Mouse (Mus musculus) thymus, postnatal 10 days (tissue): ENCODE measurements around the gene Shbg.

Source experiments
- DNase-seq, 2 experiments: peaks; one replicate each; pipeline ENCODE4 v3.0.0; 2021; ENCODE audit warnings: low spot score in 2 of 2

Gene Shbg

DNA sequence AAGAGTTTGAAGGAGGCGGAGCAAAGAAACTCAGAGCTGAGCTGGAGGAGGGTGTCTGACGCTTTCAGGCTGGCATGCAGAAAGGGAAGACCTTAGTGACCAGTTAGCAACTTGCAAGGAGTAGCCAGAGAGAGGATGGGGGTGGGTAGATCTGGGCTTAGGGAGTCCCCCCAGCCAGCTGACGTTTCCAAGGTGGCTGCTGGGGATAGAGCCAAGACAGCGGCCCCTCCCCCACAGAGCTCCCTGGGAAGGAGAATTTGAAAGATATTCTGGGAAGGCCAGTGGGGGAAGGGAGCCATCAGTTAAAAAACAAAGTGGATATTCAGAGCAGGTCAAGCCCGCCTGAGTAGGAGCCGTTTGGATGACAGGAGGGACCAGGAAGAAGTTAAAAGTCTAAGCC lies 17.6 kb downstream of the Shbg start:
- no peak for DNase-seq

DNA sequence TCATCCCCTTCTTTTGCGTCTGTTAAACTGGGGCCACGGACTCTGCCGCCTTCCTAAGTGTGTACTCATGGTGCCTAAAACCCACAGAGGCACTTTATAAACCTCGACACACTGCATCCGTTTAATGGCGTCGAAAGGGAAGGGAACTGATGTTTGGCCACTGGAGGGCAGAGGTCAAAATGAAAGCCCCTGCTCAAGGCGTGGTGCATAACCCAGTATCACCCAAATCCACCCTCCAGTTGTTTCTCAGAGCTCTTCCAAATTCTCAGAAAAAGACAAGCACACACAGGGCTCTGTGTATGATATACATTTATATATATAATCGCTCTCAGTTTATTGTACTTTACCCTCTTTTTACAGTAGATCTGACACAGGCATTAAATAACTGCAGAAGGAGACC lies 18.3 kb downstream of the Shbg start:
- DNase-seq = no peak

DNA sequence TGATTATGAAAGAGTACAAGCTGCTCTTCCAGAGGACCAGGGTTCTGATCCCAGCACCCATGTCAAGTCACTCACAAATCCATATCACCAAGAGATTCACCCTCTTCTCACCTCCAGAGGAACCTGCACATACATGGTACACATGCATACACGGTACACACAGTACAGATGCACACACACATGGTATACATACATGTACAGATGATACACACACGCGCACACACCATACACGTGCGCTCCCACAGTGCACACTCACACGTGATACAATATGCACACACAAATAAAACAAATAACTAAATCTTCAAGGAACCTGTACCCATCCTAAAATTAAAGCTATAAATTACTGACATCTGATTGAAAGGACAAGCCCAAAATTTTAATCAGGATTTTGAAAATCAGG lies 22.9 kb downstream of the Shbg start:
- DNase-seq = no peak

DNA sequence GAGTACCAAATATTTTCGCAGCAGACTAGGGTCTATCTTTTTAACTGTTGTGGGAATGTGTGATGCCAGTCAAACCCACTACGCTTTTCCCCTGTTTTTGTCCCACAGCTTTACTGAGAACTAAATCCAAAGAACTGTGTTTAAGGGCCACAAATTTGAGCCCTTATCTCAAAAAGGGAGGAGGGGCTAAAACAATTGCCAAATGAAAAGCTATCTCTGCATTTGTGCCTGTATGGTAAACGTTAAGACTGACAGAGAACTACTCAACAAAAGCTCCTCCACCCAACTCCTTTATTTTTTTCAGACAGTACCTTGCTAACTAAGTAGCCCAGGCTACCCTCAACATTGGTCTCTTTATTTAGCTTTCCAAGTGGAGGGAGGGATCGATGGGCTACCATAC lies 24.9 kb downstream of the Shbg start:
- no peak for DNase-seq

DNA sequence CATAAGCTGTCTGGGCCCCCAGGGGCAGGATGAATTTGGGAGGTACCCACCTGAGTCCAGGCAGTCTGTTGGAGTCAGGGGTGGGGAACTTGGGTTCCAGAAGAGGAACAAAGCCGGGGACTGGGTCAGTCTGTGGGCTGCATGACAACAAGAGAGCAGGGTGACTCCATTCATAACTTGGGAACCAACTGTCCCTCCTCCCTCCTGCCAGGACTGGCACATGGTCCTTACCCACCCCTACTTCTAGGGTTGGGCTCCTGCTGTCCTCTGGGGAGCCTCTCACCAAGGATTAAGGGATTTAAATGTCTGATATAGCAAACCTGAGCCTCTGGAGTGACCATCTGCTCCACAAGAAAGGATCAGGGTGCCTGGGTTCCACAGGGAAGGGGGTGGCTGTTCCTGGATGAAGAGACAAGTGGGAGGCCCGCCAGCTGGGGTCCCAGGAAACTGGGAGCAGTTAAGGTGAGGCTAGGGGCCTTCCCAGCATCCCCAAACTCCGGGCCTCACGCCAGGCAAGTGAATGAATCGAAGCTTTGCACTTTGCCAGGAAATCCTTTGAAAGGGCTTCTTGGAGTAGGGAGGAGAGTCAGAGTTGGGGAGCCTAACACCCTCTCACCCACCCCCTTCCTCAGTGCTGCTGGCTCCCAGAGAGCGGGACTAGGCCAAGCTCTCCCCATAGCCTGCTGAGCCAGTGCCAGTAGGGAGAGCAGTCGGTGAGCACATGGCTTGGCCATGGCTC lies 25.6 kb downstream of the Shbg start:
- no peak for DNase-seq

DNA sequence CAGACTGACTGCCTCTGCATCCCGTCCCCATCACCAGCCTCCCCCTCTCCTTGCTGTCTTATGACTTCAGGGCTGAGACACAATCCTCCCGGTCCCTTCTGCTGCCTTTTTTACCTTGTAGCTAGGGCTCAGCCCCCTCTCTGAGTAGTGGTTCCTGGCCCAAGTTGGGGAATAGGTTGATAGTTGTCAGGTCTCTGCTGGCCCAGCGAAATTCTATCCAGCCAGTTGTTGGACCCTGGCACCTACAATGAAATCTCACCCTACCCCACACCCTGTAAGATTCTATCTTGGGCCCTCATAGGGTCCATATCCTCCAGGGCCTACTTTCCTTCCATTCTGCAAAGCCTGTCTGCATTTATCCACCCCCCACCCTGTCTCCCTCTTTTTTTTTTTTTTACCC lies 26.3 kb downstream of the Shbg start:
- DNase-seq = no peak

DNA sequence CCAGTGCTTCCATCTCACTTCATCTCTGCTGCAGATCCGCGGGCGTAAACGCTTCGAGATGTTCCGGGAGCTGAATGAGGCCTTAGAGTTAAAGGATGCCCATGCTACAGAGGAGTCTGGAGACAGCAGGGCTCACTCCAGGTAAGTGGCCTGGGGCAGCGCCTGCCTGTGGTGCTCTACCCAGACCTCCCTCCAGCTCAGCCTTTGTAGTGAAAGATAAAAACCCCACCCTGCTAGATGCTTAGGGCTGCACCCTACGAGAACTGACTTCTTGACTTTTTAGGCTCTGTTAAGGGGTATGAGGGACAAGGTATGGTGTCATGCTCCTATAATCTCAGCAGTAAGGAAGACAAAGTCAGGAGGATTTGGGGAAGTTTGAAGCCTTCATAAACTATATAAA lies 27.1 kb downstream of the Shbg start:
- DNase-seq = no peak

DNA sequence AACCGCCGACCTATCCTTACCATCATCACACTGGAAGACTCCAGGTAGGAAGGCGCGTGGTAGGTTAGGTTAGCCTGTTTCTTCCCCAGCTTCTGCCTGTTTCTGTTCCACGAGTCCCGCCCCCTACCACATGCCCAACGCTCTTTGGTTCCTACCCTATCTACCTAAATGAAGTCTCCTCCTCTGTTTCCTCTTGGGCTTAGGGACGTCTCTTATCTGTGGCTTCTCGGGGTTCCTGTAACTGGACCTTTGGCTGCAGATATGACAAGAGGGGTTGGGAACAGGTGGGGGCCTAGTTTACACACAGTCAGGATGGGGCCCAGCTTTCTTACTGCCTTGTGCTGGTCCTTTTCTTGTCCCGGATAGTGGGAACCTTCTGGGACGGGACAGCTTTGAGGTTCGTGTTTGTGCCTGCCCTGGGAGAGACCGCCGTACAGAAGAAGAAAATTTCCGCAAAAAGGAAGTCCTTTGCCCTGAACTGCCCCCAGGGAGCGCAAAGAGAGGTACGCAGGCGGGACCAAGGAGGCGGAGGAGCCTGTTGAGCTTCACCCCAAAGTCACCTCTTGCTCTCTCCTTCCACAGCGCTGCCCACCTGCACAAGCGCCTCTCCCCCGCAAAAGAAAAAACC lies 28.4 kb downstream of the Shbg start:
- DNase-seq = no peak

DNA sequence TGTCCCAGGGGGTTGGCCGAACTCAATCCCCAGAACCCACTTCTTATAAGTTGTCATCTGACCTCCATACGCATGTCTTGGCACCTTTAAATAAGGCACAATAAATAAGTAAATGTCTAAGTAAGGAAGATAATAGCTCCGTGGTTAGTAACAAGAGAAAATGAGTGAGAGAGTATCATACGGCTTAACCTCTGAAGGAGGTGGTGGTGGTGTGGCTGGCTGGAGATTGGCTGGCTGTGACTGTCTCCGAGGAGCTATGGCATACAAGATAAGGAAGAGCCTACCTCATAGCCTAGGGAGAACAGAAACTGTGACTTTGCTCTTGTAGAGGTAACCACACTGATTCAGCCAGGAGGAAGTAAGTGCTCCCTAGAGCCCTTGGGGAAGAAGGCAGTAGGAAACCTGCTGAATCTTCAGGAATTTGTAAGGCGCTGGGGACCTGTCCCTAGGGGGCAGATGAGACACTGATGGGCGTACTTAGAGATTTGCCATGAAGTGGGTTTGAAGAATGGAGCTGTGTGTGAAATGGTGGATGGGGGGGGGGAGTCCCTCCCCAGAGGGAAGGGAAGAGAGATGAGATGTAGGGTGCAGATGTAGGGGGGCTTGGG lies 31.9 kb downstream of the Shbg start:
- no peak for DNase-seq

DNA sequence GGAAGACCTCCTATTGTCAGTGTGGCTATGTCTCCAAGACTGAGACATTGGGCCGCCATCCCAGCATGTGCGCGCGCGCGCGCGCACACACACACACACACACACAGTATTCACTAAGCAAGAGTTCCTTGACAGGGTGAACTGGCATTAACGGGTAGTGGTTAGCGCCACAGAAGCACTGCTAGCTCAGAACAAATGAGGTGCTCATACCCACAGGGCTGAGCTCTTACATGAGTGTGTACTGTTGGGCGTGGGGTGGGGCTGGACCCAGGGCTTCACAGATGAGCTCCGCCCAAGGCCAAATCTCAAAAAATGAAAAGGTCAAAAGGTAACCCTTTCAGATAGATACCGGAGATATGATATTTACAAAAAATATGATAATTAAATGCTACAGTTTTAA lies 32.8 kb downstream of the Shbg start:
- DNase-seq = no peak

DNA sequence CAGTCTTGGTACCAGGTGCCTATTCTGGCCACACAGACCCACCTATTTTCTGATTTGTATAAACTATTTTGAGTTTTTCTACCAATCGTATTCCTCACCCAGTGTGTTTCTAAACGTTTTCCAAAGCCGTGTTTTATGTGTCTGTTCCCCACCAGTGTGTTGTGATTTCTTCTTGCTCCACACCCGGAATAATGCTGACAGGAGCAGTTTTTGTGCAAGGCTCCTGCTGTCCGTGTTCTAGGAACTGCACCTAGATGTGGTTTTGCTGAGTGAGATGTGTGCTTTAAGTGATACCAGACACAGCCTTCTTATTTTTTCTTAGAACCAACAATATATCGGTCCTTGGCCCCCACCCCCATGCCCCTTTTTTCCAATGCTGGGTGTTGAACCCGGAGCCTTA lies 33.7 kb downstream of the Shbg start:
- DNase-seq = no peak

DNA sequence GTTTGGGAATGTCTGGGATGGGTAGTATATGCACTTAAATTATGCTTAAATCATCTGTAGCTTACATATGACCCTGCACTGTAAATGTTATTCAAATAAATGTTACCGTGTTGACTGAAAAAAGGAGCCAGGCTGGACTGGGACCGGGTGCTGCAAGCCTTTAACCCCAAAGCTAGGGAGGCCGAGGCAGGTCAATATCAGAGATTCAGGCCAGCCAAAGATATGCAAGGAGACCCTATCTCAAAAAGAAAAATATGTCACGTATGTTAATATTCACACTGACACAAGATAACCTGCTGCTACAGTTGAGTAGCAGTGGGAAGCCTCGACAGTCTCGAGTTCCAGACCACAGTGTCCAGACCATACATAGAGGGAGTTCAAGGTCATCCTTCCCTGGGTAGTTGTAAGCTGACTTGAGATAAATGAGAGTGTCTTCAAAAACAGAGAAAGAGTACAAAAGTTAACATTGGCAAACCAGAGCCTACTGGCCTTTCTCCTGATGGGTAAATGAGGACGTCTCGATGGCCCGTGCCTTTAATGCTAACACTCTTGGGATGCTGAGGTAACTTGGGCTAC lies 35.4 kb downstream of the Shbg start:
- DNase-seq = no peak

DNA sequence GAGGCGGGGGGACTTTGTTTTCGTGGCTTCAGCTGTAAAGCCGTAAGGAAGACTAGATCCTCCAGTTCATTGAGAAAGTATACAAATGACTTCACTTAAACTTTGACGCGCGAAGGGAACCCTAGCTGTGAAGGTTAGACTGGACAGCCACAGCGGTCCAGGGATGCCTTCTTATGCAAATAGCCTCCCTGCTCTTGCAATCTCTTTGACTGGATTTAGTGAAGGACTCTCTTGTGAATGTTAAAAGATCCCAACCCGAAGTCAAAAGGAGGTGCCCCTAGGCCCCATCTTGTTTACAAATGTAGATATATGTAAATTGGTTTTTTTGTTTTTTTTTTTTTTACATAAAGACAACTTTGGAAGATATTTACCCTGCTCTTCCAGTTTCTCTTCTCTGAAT lies 35.9 kb downstream of the Shbg start:
- no peak for DNase-seq

DNA sequence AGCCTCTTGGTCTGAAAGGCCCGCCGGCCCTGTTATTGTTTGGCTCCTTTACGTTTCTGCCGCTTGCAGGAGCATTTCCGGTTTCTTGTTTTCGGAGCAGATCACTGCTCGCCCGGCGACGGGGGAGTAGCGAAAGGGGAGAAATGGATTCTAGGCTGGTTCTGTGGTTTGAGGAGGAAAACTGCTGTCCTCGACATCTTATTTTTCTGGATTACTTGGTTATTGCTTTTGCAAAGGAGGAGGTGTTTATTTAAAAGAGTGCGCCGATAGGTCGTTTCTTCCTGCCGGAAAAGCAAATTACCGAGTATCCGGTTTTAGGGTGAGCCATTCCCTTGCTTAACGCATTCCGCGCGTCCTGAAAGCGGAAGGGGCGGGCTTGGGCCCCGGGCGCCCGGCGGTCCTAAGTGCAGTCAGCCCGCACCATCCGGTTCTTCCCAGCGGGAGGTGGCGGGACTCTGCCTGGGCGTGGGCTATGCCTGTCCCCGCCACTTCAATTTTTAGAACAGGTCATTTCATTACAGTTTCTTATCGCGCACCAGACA lies 36.5 kb downstream of the Shbg start:
- DNase-seq = peak; percentile 86

DNA sequence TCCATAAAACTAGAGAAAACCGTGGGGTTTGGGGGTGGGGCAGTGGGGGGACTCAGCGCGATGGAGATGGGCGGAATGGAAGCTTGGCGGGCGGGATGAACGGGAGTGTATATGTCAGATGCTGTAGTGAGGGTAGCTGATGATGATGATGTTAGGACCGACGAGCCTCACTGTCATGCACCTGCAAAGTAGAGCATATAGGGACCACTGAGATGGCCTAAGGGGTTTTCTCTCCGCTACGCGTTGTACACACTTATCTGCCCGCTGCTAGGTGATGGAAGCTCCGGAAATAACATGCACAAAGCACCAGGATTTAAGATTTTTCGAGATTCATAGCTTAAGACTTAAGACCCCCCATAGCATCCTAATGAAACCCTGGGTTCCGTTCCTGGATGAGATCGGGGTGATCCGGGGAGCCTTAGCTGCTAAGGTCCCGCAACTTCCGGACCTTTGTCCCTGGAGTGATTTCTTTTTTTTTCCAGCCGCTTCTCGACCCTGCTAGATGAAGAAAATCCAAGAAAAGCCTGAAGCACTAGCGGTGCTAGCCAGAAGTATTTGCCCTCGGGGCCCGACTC lies 37.0 kb downstream of the Shbg start:
- DNase-seq = no peak

DNA sequence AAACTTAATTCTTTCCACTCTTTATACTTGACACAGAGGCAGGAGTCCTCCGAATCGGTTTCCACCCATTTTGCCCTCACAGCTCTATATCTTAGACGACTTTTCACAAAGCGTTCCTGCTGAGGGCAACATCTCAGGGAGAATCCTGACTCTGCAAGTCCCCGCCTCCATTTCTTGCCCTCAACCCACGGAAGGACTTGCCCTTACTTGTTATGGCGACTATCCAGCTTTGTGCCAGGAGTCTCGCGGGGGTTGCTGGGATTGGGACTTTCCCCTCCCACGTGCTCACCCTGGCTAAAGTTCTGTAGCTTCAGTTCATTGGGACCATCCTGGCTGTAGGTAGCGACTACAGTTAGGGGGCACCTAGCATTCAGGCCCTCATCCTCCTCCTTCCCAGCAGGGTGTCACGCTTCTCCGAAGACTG lies 37.6 kb downstream of the Shbg start, which contains the start of the genes Wrap53 and Trp53:
TSS of gene Wrap53 (minus strand) at position 165 of the 424 bp plus-strand sequence.
TSS of gene Trp53 (plus strand) at position 269 of the 424 bp plus-strand sequence.
- DNase-seq = peak; percentile 85 to 90

DNA sequence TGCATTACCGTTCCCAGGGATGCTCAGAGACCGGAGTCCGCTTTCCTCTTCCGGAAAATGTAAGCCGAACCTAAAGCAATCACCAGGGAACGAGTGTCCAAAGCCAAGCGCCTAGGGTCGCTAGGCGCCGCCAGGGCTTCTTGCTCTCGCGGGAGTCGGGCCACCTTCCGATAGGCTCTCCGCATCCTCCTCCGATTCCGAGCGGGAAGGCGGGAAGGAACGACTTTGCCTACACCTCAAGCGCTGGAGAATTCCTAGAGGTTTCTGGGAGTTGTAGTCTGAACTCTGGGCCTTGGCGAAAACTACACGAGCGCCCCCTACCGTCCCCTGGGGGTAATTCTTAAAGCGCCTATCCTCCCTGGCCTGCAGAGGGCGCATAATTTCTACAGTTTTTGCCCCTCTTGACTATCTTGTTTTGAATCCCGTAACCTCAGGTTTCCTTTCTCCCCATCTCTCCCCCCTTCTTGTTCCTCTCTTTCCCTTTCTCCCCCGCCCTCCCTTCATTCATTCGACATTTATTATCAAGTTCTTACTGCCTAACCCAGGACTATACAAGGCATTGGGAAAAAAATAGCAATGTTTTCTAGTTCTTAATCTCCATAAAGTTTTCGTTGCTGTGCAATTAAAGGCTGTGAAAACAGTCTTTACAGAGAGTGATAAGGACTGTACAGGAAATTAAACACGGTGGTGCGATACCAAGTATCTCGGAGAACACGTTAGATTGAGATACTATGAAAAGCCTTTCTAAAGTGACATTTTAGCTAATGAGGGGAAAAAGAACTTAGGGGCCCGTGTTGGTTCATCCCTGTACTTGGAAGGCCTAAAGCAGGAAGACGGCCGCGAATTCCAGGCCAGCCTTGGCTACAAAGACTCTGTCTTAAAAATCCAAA lies 38.3 kb downstream of the Shbg start:
- peak; percentile 89 to 96 for DNase-seq

DNA sequence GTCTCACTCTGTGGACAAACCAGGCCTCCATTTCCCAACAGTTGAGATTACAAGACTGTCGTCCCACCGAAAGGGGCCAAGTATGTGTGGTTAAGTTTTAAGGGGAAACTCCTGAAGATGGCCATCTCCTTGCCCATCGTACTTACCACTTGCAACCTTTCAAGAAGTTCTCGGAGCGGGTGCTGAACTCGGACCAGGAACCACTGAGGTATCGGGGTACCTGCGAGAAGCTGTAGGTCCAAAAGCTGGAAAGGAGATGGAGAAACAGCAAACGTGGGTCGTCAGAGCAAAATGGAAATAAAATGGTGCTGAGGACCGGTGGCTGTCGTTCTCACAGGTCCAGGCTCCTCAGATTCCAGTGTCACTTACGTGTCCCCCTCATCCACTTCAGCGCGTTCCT lies 39.4 kb downstream of the Shbg start:
- DNase-seq = no peak

DNA sequence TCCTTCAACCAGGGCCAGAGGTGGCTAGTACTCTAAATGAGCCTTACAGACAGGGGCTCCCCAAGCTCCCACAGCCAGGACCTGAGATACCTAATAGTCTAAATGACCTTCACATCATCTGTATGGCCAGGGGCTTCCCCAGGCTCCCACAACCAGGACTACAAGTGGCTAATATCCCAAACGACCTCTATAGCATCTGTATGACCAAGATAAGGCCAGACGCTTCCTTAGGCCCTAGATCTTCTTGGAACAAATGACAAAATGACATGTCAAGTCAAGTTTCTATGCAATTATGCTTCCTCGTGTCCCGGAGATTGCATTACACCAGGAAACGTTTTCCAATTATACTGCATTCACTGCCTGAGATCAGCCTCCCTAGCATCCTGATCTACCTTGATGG lies 41.4 kb downstream of the Shbg start:
- DNase-seq = no peak

DNA sequence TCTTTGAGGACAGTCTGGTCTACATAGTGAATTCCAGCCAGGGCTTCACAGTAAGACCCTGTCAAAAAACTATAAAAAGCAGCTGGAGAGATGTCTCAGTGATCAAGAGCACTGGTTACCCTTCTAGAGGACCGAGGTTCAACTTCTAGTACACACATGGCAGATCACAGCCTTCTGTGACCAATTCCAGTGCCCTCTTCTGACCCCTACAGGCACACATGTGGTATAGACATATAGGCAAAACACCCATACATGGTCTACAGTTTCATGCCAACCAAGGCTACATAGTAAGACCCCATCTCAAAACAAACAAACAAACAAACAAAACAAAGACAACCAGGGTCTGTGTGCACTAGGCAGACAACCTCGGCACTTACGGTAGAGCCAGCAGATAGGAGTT lies 42.5 kb downstream of the Shbg start:
- peak in 1 of 2 experiments; percentile 49 for DNase-seq

DNA sequence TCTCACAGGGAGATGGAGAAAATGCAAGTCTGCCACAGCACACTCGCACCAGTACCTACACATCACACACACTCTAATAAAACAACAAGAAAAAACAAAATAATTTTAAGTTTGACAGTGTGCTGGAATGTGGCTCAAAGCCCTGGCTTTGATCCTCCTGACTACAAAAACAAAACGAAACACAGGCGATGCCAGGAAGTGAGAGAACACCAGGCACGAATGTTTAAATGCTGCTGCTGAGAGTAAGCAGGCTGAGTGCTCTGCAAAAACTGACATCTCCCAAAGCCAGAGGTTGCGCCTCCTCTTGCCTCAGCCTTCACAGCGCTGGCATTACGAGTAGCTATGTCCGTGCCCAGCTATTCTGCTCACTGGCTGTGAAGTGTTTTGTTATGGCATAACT lies 52.6 kb downstream of the Shbg start:
- no peak for DNase-seq
